Mouse (Mus musculus) G1E (cell line): Measurements from ENCODE around the gene Il31.

ENCODE experiments used
- CTCF ChIP-seq: IDR thresholded peaks from 2 replicates; pipeline ENCODE4 v1.5.1; 2012; ENCODE audit warnings: low read depth, low read length, inconsistent platforms, mixed read lengths
- GATA1 ChIP-seq: IDR thresholded peaks from 2 replicates; pipeline ENCODE4 v1.6.1; 2012; ENCODE audit warnings: borderline replicate concordance, low read length, inconsistent platforms, mixed read lengths
- GATA2 ChIP-seq: IDR thresholded peaks from 2 replicates; pipeline ENCODE4 v1.6.1; 2012; ENCODE audit warnings: low read depth, low read length, inconsistent platforms, borderline replicate concordance
- POLR2AphosphoS5 ChIP-seq: IDR thresholded peaks from 2 replicates; pipeline ENCODE4 v1.6.1; 2012; ENCODE audit warnings: low read depth, low read length, inconsistent platforms; ENCODE audit not compliant: insufficient replicate concordance
- TAL1 ChIP-seq: conservative IDR thresholded peaks from 2 replicates; pipeline ENCODE4 v1.6.1; 2012; ENCODE audit warnings: low read depth, low read length, inconsistent platforms, mixed read lengths

GRCm38 (mm10) chr5:123436780-123437175, 52.5 kb downstream of the Il31 start:
- TF ChIP-seq CTCF (peak; percentile 2; the same call in 1 of the 2 replicates), POLR2AphosphoS5 (no peak), GATA2 (no peak), GATA1 (no peak), TAL1 (no peak)
